Mouse (Mus musculus) hindlimb bud, embryonic 11.5 days (tissue): Measurements from ENCODE around the gene Kansl2.

Source experiments
- DNase-seq: peaks from one replicate; pipeline ENCODE4 v3.0.0-alpha.2; 2012; ENCODE audit warnings: low read depth, low spot score; ENCODE audit errors: extremely low spot score

Kansl2 gene

GRCm38 (mm10) chr15:98504514-98504913 is 29.6 kb downstream of the Kansl2 start:
- no peak for DNase-seq

- DNase-seq, result no peak
These were observed 30.7 kb downstream of the Kansl2 start for GRCm38 (mm10) chr15:98503317-98503716.

GRCm38 (mm10) chr15:98497631-98498030 is 36.4 kb downstream of the Kansl2 start:
- DNase-seq, result no peak

GRCm38 (mm10) chr15:98492102-98492501 is 42.0 kb downstream of the Kansl2 start, which contains the start of gene Olfr279:
Olfr279 (plus strand) TSS chr15:98492402.
- DNase-seq, result no peak

GRCm38 (mm10) chr15:98491332-98491731 is 42.7 kb downstream of the Kansl2 start:
- DNase-seq, result no peak

GRCm38 (mm10) chr15:98486433-98487021 is 47.5 kb downstream of the Kansl2 start:
- no peak for DNase-seq

GRCm38 (mm10) chr15:98483907-98484886 is 49.9 kb downstream of the Kansl2 start:
- DNase-seq, result no peak

- DNase-seq, result no peak
These were observed 51.4 kb downstream of the Kansl2 start, which contains the start of gene Lalba for GRCm38 (mm10) chr15:98482701-98483100. Lalba (minus strand) TSS chr15:98482721.

GRCm38 (mm10) chr15:98479568-98480102 is 54.4 kb downstream of the Kansl2 start:
- DNase-seq, result no peak

GRCm38 (mm10) chr15:98476281-98476680 is 57.8 kb downstream of the Kansl2 start:
- no peak for DNase-seq

GRCm38 (mm10) chr15:98475382-98475781 is 58.7 kb downstream of the Kansl2 start:
- no peak for DNase-seq

- no peak for DNase-seq
These were observed 59.1 kb downstream of the Kansl2 start for GRCm38 (mm10) chr15:98474958-98475357.

- DNase-seq, result no peak
These were observed 62.5 kb downstream of the Kansl2 start for GRCm38 (mm10) chr15:98471539-98471938.

- no peak for DNase-seq
These were observed 64.5 kb downstream of the Kansl2 start, which contains the start of gene OR5BS1P for GRCm38 (mm10) chr15:98469596-98469995. OR5BS1P (plus strand) TSS chr15:98469896.
